Mouse (Mus musculus): Measurements from ENCODE around the gene Rapgef3.
A peak's percentile ranks its signal among the peaks of the same experiment; 100 is the strongest.

DNA sequence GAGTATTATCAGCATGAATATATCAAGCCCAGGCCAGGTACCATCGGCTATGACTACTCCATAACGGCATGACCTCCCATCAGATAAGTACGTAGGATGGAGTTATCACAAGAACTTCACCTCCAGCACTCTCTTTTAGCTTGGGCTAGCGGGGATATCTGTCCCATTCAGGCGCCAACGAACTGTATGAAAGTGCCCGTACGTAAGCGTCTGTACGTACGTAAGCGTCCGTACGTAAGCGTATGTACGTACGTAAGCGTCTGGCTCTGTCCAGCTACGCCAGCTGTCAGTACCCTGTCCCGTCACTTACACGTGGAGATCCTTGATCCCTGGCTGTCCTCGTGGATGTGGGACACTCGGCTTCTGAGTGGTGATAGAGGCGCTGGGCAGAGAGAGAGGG is 21.0 kb downstream of the Rapgef3 start:
- TF ChIP-seq GATA1 (IDR thresholded peaks at IDR 0.05; ENCODE audit: low read length) (peak; percentile 27; the same call in 1 of the 2 replicates), TAL1 (IDR thresholded peaks at IDR 0.05; ENCODE audit: low read length) (0 out of 3 replicates have a peak, but pooled peaks have one; percentile 27)
